Mouse (Mus musculus) C3H10T1/2 (cell line): ENCODE data around the gene Tmod4. TPM values are rescaled to one million over a fixed set of nuclear protein-coding genes. Genes with fewer than 3 reads are reported as not detected.

ENCODE experiments used
- polyA plus RNA-seq, 2 experiments: library from polyadenylated mRNA; unstranded; fragments of >200 nt; fragmentation: generic; extraction: Trizol; gene quantifications; one replicate each; pipeline ENCODE4 v1.2.1; 2012; ENCODE audit warnings: missing spikeins in 2 of 2

The Tmod4 gene
- 1 to 10 TPM in 1 of 2 experiments, under 1 TPM in 1; 0.12 to 2.2 TPM for polyA plus RNA-seq

GRCm38 (mm10) chr3:95124246-95124645 lies at the start of gene Tmod4:
Gene Tmod4 (plus strand): TSS chr3:95124476.

DNA sequence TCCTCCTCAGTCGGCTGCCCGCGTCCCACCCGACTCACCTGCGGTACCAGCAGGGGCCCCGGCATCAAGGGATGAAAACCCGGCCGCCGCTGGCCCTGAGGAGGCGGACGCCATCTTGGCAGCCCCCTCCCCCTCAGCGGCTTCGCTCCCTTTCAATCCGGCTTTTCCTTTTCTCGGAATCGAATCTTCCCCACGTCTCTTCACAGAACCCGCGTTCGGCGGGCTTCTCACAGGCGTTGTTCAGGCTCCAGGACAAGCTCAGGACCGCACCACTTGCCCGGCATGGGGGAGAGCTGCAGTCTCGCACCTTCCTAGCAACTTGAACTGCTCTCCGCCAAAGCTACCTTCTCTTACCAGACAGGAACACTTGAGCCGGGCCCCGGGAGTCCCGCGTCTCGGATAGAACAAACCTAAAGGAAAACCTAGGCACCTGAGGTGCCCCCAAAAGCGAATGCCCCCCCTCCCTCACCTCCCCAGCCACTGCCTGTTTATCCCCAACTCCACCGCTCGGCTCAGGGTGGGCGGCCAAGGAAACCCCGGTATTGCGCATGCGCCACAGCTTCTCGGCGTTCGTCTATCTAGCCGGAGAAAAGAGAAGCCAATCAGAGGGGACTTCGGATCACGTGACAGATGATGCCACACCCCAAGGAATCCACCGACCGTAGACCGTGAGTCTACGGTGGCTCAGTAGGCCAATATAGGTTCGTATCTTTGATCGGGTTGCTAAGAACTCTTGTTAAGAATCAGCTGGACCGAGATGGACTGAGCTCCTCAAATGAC lies 17.7 kb upstream of the Tmod4 start, which contains the start of gene Pip5k1a:
Gene Pip5k1a, minus strand, starts transcription at position 593 of the 780 bp plus-strand sequence.

GRCm38 (mm10) chr3:95110911-95111726 lies 13.2 kb upstream of the Tmod4 start, which contains the start of gene Vps72:
Gene Vps72 (plus strand): TSS chr3:95111022.

DNA sequence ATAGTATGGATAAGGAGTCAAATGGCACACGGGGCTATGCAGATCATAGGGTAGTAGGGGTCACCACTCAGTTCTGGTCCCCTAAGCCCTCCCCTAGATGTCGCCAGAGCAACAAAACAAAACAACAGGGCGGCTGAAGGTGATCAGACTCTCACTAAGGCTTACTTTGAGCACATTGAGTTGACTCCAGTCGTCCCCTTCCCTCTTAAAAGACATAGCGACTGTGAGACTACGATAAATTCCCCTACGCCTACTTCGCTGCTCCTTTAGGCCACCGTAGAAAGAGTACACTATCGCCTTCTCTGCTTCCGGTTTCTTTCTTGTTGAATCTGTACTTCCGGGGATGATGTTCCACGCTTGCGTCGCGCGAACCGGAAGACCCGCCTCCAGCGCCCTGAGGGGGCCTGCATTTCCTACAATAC lies 9.4 kb downstream of the Tmod4 start, which contains the start of the genes Scnm1 and Lysmd1:
Gene Scnm1, minus strand, starts transcription at position 332 of the 422 bp plus-strand sequence.
Gene Lysmd1, plus strand, starts transcription at position 409 of the 422 bp plus-strand sequence.

GRCm38 (mm10) chr3:95141952-95142616 lies 17.8 kb downstream of the Tmod4 start, which contains the start of gene Tnfaip8l2:
Gene Tnfaip8l2 (minus strand): TSS chr3:95142360.

DNA sequence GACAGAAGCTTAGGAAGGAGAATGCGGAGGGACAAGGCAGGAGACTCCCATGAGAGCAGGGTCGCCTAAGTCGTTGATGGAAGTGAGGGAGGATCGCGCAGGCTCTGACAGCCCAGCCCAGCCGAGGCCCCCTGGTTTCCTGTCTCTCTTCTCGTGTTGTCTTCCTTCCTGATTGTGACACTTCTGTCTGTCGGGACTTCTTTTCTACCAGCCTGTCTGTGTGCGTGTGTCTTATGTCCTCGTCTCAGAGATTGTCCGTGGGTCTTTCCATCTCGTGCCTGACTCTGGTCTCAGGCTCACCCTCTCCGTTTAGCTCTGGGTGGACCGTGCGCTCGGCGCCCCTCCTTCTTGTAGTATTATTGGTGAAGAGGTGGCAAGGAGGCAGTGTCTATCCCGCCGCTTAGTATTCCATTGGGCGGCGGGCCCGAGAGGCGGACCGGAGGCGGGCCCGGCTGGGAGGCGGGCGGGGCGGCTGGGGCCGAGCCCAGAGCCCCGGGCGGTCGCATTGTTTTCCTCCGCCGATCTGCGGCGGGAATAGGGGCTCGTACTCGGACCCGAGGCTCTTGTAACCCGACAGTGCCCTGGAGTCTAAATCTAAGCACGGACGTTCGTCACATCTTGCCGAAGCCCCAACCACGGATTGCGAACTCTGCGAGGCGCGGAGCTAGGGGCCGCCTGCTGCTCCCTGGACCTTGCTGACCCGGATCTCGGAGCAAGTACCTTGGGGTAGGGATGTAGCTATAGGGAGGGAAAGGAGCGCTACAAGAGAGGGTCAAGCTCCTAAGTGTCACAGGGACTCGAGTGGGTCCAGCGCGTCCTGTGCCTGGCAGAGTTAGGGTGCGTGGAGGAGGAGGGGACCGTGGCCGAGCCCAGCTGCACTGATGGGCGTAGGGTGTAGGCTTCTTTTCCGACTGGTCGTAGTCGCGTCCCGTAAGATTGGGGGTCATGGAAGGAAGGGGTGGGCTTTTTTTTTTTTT lies 36.0 kb downstream of the Tmod4 start, which contains the start of gene Sema6c:
Gene Sema6c, plus strand, starts transcription at position 471 of the 977 bp plus-strand sequence.

Other genes with a start within 250 kb of the Tmod4 start
- 100 to 1,000 TPM; 388 to 563 TPM for gene Psmb4, start 237.5 kb upstream of the Tmod4 start, polyA plus RNA-seq
- 1 to 10 TPM in 1 of 2 experiments, under 1 TPM in 1; 0.09 to 8.3 TPM for gene Selenbp1, start 191.4 kb upstream of the Tmod4 start, polyA plus RNA-seq
- 10 to 100 TPM in 1 of 2 experiments, under 1 TPM in 1; 0.34 to 11.8 TPM for gene Rfx5, start 170.4 kb upstream of the Tmod4 start, polyA plus RNA-seq
- gene Pi4kb, start 149.7 kb upstream of the Tmod4 start, polyA plus RNA-seq = 10 to 100 TPM; 16.7 to 52.4 TPM
- 10 to 100 TPM in 1 of 2 experiments, 1 to 10 TPM in 1; 9.0 to 16.3 TPM for gene Zfp687, start 109.0 kb upstream of the Tmod4 start, polyA plus RNA-seq
- 100 to 1,000 TPM; 161 to 228 TPM for gene Psmd4, start 81.9 kb upstream of the Tmod4 start, polyA plus RNA-seq
- gene Pip5k1a, start 17.5 kb upstream of the Tmod4 start, polyA plus RNA-seq = 10 to 100 TPM in 1 of 2 experiments, 1 to 10 TPM in 1; 5.5 to 15.4 TPM
- gene Vps72, start 13.5 kb upstream of the Tmod4 start, polyA plus RNA-seq = 10 to 100 TPM; 65.6 to 87.8 TPM
- 10 to 100 TPM; 37.1 to 41.3 TPM for gene Scnm1, start 9.5 kb downstream of the Tmod4 start, polyA plus RNA-seq
- gene Lysmd1, start 9.6 kb downstream of the Tmod4 start, polyA plus RNA-seq = 1 to 10 TPM; 1.4 to 6.5 TPM
- under 1 TPM in 1 of 2 experiments, not detected in 1; 0.25 TPM for gene Tnfaip8l2, start 17.9 kb downstream of the Tmod4 start, polyA plus RNA-seq
- 10 to 100 TPM in 1 of 2 experiments, 1 to 10 TPM in 1; 1.2 to 10.8 TPM for gene Sema6c, start 36.0 kb downstream of the Tmod4 start, polyA plus RNA-seq
- 1 to 10 TPM in 1 of 2 experiments, under 1 TPM in 1; 0.46 to 5.0 TPM for gene Gabpb2, start 93.4 kb downstream of the Tmod4 start, polyA plus RNA-seq
- 10 to 100 TPM; 32.7 to 44.2 TPM for gene Cdc42se1, start 104.3 kb downstream of the Tmod4 start, polyA plus RNA-seq
- gene Mllt11, start 107.7 kb downstream of the Tmod4 start, polyA plus RNA-seq = 1 to 10 TPM; 3.7 to 6.4 TPM
- under 1 TPM; 0.02 to 0.13 TPM for gene Gm128, start 117.1 kb downstream of the Tmod4 start, polyA plus RNA-seq
- gene Bnipl, start 126.7 kb downstream of the Tmod4 start, polyA plus RNA-seq = under 1 TPM in 1 of 2 experiments, not detected in 1; 0.27 TPM
- gene Mindy1, start 156.9 kb downstream of the Tmod4 start, polyA plus RNA-seq = 10 to 100 TPM; 20.9 to 35.4 TPM
- gene Prune1, start 157.6 kb downstream of the Tmod4 start, polyA plus RNA-seq = 10 to 100 TPM in 1 of 2 experiments, 1 to 10 TPM in 1; 4.4 to 13.2 TPM
- 1 to 10 TPM; 1.6 to 2.8 TPM for gene Anxa9, start 182.7 kb downstream of the Tmod4 start, polyA plus RNA-seq
- 100 to 1,000 TPM in 1 of 2 experiments, 10 to 100 TPM in 1; 63.2 to 101 TPM for gene Cers2, start 190.3 kb downstream of the Tmod4 start, polyA plus RNA-seq
- gene Setdb1, start 232.7 kb downstream of the Tmod4 start, polyA plus RNA-seq = 10 to 100 TPM in 1 of 2 experiments, 1 to 10 TPM in 1; 1.9 to 12.4 TPM